Mouse (Mus musculus) small intestine, adult 2 months (tissue): ENCODE measurements around the gene Snx8.

Source experiments
- CTCF ChIP-seq: fragments of 200-500 bp; IDR thresholded peaks from 2 replicates; pipeline ENCODE4 v1.5.1; 2012; ENCODE audit warnings: low read depth, mild to moderate bottlenecking, control low read depth, inconsistent platforms, low read length, moderate library complexity, mixed read lengths; ENCODE audit not compliant: insufficient replicate concordance, insufficient read length; ENCODE audit errors: extremely low read depth
- POLR2A ChIP-seq: fragments of 200-500 bp; IDR thresholded peaks from 2 replicates; pipeline ENCODE4 v1.6.1; 2012; ENCODE audit warnings: low read depth, mild to moderate bottlenecking, control low read depth, inconsistent platforms, low read length, moderate library complexity

- TF ChIP-seq CTCF: no peak
- TF ChIP-seq POLR2A: no peak
These were observed 1.8 kb downstream of the Snx8 start for GRCm38 (mm10) chr5:140387236-140387635.
